Mouse (Mus musculus) forebrain, embryonic 11.5 days (tissue): ENCODE data around the gene Xntrpc. TPM values are rescaled to one million over a fixed set of nuclear protein-coding genes. Genes with fewer than 3 reads are reported as not detected.

Source experiments
- ATAC-seq: fragments of 200-750 bp; cut with Nextera tagmentation; replicated peaks from 2 replicates; pipeline ENCODE4 v1.8.0; 2017; ENCODE audit warnings: moderate TSS enrichment; ENCODE audit not compliant: low FRiP score
- DNase-seq: peaks from one replicate; pipeline ENCODE4 v3.0.0-alpha.2; 2017; ENCODE audit warnings: low spot score
- H3K27ac ChIP-seq: fragments of 300-500 bp; sonication (generic); 2 replicates; pipeline ENCODE4 v1.5.1; 2014; ENCODE audit warnings: low read depth, low read length
- H3K27me3 ChIP-seq: fragments of 300-500 bp; sonication (generic); 2 replicates; pipeline ENCODE4 v1.6.1; 2014; ENCODE audit warnings: mild to moderate bottlenecking, low read length, mixed read lengths; ENCODE audit not compliant: control insufficient read depth, insufficient read depth
- H3K36me3 ChIP-seq: fragments of 300-500 bp; sonication (generic); 2 replicates; pipeline ENCODE4 v1.6.1; 2014; ENCODE audit warnings: mild to moderate bottlenecking, low read length, moderate library complexity, mixed read lengths; ENCODE audit not compliant: control insufficient read depth, insufficient read depth
- H3K4me1 ChIP-seq: fragments of 300-500 bp; sonication (generic); replicated peaks from 2 replicates; pipeline ENCODE4 v1.6.1; 2014; ENCODE audit warnings: low read length, mixed read lengths; ENCODE audit not compliant: control insufficient read depth, insufficient read depth
- H3K4me2 ChIP-seq: fragments of 300-500 bp; sonication (generic); 2 replicates; pipeline ENCODE4 v1.6.1; 2014; ENCODE audit warnings: low read depth, mild to moderate bottlenecking, low read length, moderate library complexity, mixed read lengths; ENCODE audit not compliant: severe bottlenecking
- H3K4me3 ChIP-seq: fragments of 300-500 bp; sonication (generic); 2 replicates; pipeline ENCODE4 v1.5.1; 2014; ENCODE audit warnings: low read depth, low read length
- H3K9ac ChIP-seq: fragments of 300-500 bp; sonication (generic); 2 replicates; pipeline ENCODE4 v1.6.1; 2014; ENCODE audit warnings: low read length
- H3K9me3 ChIP-seq: fragments of 300-500 bp; sonication (generic); 2 replicates; pipeline ENCODE4 v1.6.1; 2016; ENCODE audit warnings: low read length, mixed read lengths; ENCODE audit not compliant: control insufficient read depth
- WGBS: fragments of 180-500 bp; shearing (Covaris S2); extraction: QIAGEN DNeasy Blood & Tissue Kit; methylation state at CpG from one replicate; pipeline ENCODE4 v1.1.7; 2014; 5-methylcytosine and 5-hydroxymethylcytosine counted together
- polyA plus RNA-seq: library from polyadenylated mRNA; unstranded; fragments of >200 nt; fragmentation: Nextera tagmentation; extraction: Ambion mirVana; gene quantifications from 2 replicates; pipeline ENCODE4 v1.2.1, GENCODE M21; 2014

Gene Xntrpc
- polyA plus RNA-seq, 1 experiment from 2014 or later, result 2.4 TPM

DNA sequence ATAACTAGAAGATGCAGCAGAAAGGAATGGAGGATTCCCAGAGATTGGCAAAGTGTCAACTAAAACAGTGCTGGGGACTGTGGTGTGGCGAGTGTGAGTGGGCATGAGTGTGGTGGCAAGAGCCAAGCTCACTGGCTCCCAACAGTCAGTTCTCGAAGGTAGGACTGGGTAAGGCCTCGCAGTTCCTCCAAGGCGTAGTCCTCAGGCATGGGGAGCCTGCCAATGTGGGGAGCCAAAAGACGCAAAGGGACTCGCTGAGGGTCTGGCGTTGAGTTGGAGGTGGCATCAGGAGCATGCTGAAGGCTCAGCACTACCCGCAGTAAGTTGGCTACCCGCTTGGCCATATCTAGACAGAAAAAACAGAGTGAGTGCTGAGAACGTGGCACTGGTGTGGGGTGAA lies 54.8 kb downstream of the Xntrpc start:
- ATAC-seq, result no peak
- no peak for DNase-seq
- Histone ChIP-seq H3K9ac (no peak overlapping the region), H3K9me3 (no peaks in the 10 kb centered on the region), H3K27ac (no peak overlapping the region), H3K27me3 (no peaks in the 10 kb centered on the region), H3K4me1 (no peaks in the 10 kb centered on the region), H3K4me3 (no peak overlapping the region), H3K36me3 (peaks cover 46% of the 10 kb centered on the region), H3K4me2 (no peak overlapping the region)
- 95% methylated on average over 10 of the region's 10 CpGs for whole genome bisulfite sequencing

DNA sequence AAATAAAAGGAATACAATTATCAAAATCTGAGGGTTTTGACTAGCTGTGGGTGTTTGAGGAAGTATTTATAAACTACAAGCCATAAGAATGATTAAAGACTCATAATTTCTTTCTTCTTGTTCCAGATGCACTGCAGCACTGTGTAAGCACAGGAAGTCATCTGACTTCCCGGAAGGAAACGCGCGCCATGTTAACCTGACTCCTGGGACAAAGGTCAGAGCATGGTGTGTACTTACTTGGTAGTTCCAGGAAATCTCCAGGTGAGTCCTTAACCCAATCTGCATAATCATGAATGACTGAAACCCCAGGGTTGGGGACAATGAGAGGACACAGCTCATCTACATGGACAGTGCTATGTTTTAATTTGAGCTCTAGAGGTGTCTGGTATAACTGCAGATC lies 66.9 kb downstream of the Xntrpc start:
- Histone ChIP-seq H3K27ac (no peak overlapping the region), H3K4me2 (no peak overlapping the region), H3K36me3 (peaks cover 21% of the 10 kb centered on the region), H3K9me3 (no peaks in the 10 kb centered on the region), H3K4me1 (no peaks in the 10 kb centered on the region), H3K27me3 (no peaks in the 10 kb centered on the region), H3K9ac (no peak overlapping the region), H3K4me3 (no peak overlapping the region)
- DNase-seq (no peak), ATAC-seq (no peak)
- 92% methylated on average over 4 of the region's 4 CpGs for WGBS

DNA sequence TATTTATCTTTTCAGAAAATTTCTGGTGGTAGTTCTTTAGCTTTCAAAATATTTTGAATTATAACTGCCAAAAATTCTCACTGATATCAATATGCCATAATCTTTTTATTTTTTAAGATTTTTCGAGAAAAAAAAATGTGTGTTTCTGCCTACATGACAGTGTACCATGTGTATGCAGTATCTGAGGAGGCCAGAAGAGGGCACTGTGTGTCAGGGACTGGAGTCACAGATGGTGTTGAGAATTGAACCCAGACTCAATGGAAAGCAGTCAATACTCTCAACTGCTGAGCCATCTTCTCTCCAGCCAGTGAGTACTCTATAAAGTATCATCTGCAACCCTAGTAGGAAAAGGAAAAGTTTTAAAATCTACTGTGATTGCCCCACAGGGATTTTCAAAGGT lies 72.0 kb downstream of the Xntrpc start:
- WGBS, result 88% methylated on average over 1 of the region's 1 CpGs
- peaks cover 27% of the 10 kb centered on the region for H3K36me3 ChIP-seq
- no peak overlapping the region for H3K4me3 ChIP-seq
- H3K27me3 ChIP-seq, result no peaks in the 10 kb centered on the region
- no peak overlapping the region for H3K27ac ChIP-seq
- no peak overlapping the region for H3K9ac ChIP-seq
- peak; percentile 67 for DNase-seq
- H3K9me3 ChIP-seq, result no peaks in the 10 kb centered on the region
- H3K4me2 ChIP-seq, result no peak overlapping the region
- H3K4me1 ChIP-seq, result no peaks in the 10 kb centered on the region
- ATAC-seq, result no peak

DNA sequence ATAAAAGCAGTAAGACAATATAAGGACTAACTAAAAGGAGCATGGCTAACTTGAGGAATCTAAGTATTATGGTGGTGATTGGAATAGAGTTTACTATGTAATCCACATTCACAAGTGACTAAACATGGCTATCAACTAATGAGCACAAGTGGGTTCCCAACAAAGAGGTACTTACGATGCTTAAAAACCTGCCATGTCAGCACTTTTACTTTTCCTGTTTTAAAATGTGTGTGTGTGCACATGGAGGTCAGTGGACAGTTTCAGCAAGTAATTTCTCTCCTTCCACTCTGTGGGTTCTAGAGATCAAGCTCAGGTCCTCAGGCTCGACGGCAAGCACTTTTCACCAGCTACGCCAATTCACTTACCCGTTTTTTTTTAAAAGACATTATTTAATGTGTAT lies 72.4 kb downstream of the Xntrpc start:
- Histone ChIP-seq H3K36me3 (peaks cover 25% of the 10 kb centered on the region), H3K27ac (no peak overlapping the region), H3K4me3 (no peak overlapping the region), H3K4me2 (no peak overlapping the region), H3K4me1 (no peaks in the 10 kb centered on the region), H3K9ac (no peak overlapping the region), H3K27me3 (no peaks in the 10 kb centered on the region), H3K9me3 (no peaks in the 10 kb centered on the region)
- ATAC-seq, result no peak
- no peak for DNase-seq
- WGBS, result 96% methylated on average over 5 of the region's 5 CpGs

Other genes starting within 250 kb of the Xntrpc start
- 0.12 and 0.44 TPM in 2 replicates for gene Phox2a, start 247.4 kb upstream of the Xntrpc start, polyA plus RNA-seq
- 46.0 and 46.3 TPM in 2 replicates for gene Inppl1, start 227.5 kb upstream of the Xntrpc start, polyA plus RNA-seq
- gene Folr2, start 208.5 kb upstream of the Xntrpc start, polyA plus RNA-seq, result 0.94 and 1.1 TPM in 2 replicates
- gene Anapc15, start 202.0 kb upstream of the Xntrpc start, polyA plus RNA-seq, result 102 and 103 TPM in 2 replicates
- gene Folr1, start 194.9 kb upstream of the Xntrpc start, polyA plus RNA-seq, result 10.5 and 11.4 TPM in 2 replicates
- 126 and 145 TPM in 2 replicates for gene Lamtor1, start 159.8 kb upstream of the Xntrpc start, polyA plus RNA-seq
- gene Tomt, start 159.4 kb upstream of the Xntrpc start, polyA plus RNA-seq, result 0.53 and 0.56 TPM in 2 replicates
- 8.3 and 8.6 TPM in 2 replicates for gene Lrrc51, start 131.8 kb upstream of the Xntrpc start, polyA plus RNA-seq
- gene Numa1, start 131.6 kb upstream of the Xntrpc start, polyA plus RNA-seq, result 112 and 114 TPM in 2 replicates
- 4.1 and 5.5 TPM in 2 replicates for gene Il18bp, start 47.0 kb upstream of the Xntrpc start, polyA plus RNA-seq
- gene Rnf121, start 244 bp upstream of the Xntrpc start, polyA plus RNA-seq, result 30.2 and 31.9 TPM in 2 replicates
- 36.9 and 38.8 TPM in 2 replicates for gene Xndc1, start 202 bp upstream of the Xntrpc start, polyA plus RNA-seq
- gene Trpc2, start 17.4 kb downstream of the Xntrpc start, polyA plus RNA-seq, result not detected in 2 replicates
- gene Art1, start 36.0 kb downstream of the Xntrpc start, polyA plus RNA-seq, result 0.52 and 0.89 TPM in 2 replicates
- 0.72 and 1.5 TPM in 2 replicates for gene Art5, start 43.8 kb downstream of the Xntrpc start, polyA plus RNA-seq
- not detected in 2 replicates for gene Chrna10, start 51.1 kb downstream of the Xntrpc start, polyA plus RNA-seq
- 46.3 and 50.0 TPM in 2 replicates for gene Nup98, start 144.5 kb downstream of the Xntrpc start, polyA plus RNA-seq
- 54.5 and 58.8 TPM in 2 replicates for gene Pgap2, start 144.5 kb downstream of the Xntrpc start, polyA plus RNA-seq
- gene Rhog, start 190.3 kb downstream of the Xntrpc start, polyA plus RNA-seq, result 32.2 and 37.2 TPM in 2 replicates
- 12.3 and 14.3 TPM in 2 replicates for gene Stim1, start 202.1 kb downstream of the Xntrpc start, polyA plus RNA-seq